Mouse (Mus musculus): ENCODE measurements at regions not wholly inside any gene's neighbourhood (a gene's known extent, or its start where the extent isn't known, plus 50 kb on each side); places are given as distances from the start of the nearest gene placed in this dataset.

DNA sequence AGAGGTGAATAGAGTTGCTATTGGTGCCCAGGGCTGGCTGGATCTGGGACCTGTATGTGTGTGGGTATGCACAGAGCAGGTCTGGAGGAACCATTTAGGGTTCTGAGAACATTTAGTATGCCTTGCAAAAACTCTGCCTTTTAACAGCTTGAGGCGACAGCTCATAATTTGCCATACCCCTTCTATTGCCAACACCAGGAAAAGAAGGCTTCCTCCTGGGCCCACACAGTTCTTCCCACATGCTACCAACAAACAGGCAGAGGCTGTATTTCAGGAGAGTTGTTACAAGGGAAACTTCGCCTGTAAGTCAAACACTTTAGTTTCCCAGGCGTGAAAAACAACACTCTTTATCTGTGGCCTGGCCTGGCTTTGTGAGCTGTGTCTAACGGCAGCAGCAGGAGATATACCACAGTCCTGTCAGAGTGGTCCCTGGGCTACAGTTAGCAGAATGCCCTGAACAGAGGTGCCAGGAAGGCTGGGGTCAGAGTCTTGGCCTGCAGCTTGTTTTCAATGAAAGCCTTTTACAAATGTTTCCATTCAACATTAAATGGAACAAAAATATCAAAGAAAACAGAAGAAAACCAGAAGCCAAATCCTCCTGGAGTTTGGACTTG lies 225.4 kb downstream of the Dhx35 start:
- DNase-seq (ENCODE audit: low read depth, low spot score), result no peak

GRCm38 (mm10) chr2:159032147-159032546 lies 237.5 kb downstream of the Dhx35 start:
- no peak for DNase-seq (ENCODE audit: low read depth, low spot score)

DNA sequence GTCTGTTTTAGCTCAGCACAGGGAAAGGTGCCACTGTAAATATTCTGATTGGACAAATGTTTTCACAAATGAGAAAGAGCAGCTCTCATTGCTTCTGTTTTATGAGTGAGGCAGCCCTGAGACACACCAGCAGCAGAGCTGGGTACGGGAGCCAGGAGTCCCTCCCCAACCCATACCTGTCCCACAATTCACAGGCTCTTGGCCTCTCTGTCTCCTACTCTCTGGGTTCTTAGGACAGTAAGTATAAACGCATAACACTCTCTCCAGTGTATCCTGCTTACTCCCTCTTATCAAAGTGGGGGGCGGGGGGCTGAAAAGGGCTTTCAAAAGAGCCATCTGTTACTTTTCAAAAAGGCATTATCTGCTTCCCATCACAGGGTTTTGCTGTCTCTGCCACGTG lies 245.3 kb downstream of the Dhx35 start:
- no peak for DNase-seq (ENCODE audit: low read depth, low spot score)

- no peak for DNase-seq (ENCODE audit: low read depth, low spot score)
Observed at GRCm38 (mm10) chr2:159053534-159053933, 258.9 kb downstream of the Dhx35 start.

GRCm38 (mm10) chr2:159053936-159054335 lies 259.3 kb downstream of the Dhx35 start:
- DNase-seq (ENCODE audit: low read depth, low spot score), result peak; percentile 25

GRCm38 (mm10) chr2:159054451-159054850 lies 259.8 kb downstream of the Dhx35 start:
- DNase-seq (ENCODE audit: low read depth, low spot score), result no peak

GRCm38 (mm10) chr2:159055780-159056179 lies 261.2 kb downstream of the Dhx35 start:
- no peak for DNase-seq (ENCODE audit: low read depth, low spot score)

GRCm38 (mm10) chr2:159056960-159057359 lies 262.4 kb downstream of the Dhx35 start:
- no peak for DNase-seq (ENCODE audit: low read depth, low spot score)

DNA sequence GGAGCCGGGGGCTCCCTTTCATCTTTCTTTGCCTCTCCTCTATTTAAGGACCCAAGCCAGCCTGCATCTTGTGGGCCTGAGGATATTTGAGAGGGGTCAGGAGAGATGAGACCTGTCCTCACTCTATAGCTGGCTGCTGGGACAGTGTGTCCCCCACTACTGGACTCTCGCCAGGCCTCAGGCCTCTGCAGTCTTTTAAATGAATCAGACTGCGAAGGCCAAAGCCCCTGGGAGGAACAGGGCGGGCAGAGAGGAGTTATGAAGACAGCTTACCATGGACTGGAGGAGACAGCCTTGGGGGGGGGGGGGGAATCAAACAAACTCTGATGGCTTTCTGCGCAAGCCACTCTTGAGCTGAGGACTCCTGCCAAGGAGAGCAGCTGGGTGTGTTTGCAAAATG lies 262.9 kb downstream of the Dhx35 start:
- no peak for DNase-seq (ENCODE audit: low read depth, low spot score)

DNA sequence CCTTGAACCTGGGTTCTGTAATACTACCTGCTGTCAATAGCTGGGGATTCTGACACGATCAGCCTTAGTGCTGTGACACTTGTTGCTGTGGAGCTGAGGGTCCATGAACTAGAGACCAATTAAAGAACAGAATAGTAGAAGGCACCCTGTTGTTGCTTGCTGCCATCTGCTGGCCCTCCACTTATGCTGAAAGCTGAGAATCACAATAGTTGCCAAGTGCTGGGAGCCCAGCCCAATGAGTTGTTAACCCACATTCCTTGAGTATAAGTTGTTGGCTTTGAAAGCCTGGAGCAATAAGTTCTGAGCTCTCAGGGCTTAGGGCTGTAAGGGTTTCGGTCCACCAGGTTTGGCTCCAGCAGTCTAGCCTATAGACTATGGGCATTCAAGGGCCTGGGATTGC lies 267.7 kb downstream of the Dhx35 start:
- no peak for DNase-seq (ENCODE audit: low read depth, low spot score)

GRCm38 (mm10) chr2:159062666-159063065 lies 268.1 kb downstream of the Dhx35 start:
- DNase-seq (ENCODE audit: low read depth, low spot score), result no peak

DNA sequence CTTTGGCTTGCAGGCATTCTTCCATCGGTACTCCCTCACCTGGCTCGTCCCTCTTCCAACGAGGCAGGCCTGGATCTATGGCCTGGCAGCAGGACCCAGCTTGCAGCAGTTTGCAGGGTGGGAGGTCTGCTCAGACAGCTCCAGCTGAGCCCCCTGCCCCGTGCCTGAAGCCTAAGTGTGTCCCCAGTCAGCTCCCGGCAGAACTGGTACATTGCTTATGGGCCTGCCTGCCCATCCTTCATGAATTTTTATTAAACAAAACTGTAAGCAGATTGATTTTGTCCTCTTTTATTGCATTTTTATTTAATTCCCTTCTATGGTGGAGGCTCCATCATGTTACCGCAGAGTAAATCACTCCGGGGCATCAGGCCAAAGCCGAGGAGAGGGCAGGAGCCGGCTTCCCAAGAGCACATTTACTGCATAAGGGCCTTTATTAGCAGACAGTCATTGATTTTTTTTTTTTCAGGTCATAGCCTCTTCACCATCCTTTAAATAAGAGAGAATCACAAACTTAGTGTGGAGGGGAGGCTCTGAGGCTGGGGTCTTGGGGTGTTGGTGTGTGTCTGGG lies 269.9 kb downstream of the Dhx35 start:
- DNase-seq (ENCODE audit: low read depth, low spot score), result no peak

- DNase-seq (ENCODE audit: low read depth, low spot score), result no peak
Observed at GRCm38 (mm10) chr2:159067506-159067905, 272.9 kb downstream of the Dhx35 start.

- DNase-seq (ENCODE audit: low read depth, low spot score), result no peak
Observed at GRCm38 (mm10) chr2:159068303-159069020, 273.9 kb downstream of the Dhx35 start.

DNA sequence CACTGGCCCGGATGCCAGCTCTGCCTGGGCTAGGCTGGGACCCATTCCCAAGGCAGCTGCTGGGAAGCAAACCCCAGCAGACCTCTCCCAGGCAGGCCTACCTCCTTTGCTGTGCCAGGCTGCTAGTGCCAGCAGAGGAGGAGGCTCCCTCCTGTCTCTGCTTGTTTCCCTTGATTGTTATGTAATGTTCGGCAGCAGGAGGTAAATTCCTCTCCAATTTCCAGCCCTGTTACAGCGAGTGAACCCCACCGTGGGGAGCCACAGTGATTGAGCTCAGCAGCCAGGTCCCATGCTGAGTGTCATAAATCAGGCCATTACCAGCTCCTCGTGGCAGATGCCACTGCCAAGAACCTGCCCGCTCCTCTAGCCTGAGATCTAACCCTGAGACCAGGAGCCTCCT lies 274.6 kb downstream of the Dhx35 start:
- no peak for DNase-seq (ENCODE audit: low read depth, low spot score)

DNA sequence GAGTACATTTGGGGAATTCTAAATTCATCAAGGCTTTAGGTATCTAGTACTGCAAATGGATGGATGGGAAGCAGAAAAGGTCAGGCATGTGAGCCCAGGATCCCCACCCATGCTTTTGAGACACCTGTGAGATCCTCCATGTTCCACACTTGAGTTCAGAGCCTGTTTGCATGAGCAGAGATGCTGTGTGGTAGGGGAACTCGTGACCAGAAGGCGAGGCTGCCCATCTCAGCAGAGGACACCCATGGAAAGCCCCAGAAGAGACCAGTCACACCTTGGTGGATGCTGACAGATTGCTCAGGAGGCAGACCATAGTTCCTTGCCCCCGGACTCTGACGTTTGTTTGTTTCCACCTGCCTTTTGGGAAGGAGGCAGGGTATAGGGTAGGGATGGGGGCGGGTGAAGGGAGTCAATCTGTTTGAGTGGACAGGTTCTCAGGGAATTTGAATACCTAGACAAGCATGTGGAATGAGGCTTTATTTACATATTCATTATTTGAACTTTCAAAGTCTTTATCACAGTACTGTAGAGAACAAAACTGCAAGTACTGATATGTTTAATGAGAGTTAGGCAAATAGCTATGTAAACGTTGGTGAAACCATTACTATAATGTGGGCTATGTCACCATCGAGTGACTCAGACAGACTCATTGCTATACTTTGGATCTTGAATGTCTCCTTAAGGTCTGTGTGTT lies 278.5 kb downstream of the Dhx35 start:
- no peak for DNase-seq (ENCODE audit: low read depth, low spot score)

- no peak for DNase-seq (ENCODE audit: low read depth, low spot score)
Observed at GRCm38 (mm10) chr2:159079836-159080235, 285.2 kb downstream of the Dhx35 start.

DNA sequence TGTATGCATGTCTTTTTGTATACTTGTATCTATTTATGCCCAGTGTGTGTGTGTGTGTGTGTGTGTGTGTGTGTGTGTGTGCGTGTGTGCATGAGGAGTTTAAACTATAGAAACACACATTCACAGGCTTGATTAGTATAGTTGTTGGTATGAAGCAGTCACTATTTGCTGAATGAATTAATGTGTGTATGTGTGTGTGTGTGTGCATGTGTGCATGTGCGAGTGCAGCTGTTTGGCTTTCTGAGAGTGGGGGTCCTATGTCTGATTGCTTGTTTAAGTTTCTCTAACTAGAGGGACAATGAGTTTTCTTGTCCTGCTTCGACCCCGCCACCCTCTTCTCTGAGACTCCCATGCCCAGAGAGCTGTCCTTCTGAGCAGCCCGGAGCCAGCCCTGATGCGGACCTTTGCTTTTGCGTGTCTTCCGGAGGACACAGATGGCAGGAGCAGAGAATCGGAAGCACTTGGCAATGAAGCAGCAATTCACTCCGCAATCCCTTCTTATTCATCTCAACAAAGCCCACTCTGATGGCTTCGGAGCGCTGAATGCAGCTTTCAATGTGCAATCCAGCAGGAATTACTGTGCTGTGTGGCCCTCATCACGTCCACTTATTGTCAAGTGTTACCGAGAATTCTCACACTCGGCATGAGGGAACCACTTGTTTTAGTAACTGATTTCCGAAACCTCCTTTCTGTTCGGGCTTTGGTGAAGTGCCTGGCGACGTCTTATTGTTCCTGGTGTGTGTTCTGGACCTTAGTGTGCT lies 286.4 kb downstream of the Dhx35 start:
- no peak for DNase-seq (ENCODE audit: low read depth, low spot score)

DNA sequence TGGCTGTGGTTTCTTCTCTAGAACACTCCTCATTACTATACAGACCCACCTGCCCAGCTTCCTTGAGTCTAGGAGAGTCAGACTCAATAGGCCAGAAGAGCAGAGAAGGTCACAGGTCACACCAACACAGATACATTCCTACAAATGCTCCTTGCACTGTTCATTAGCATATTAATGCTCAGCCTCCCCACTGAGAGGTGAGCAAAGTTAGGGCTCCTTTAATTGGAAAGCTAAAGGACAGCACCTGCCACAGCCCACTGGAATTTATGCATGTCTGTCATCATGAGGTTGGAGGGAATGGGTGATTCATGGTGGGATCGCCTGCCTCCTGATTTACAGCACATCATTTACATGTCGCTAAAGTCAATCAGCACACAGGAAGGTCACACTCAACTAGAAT lies 292.2 kb downstream of the Dhx35 start:
- DNase-seq (ENCODE audit: low read depth, low spot score), result no peak

DNA sequence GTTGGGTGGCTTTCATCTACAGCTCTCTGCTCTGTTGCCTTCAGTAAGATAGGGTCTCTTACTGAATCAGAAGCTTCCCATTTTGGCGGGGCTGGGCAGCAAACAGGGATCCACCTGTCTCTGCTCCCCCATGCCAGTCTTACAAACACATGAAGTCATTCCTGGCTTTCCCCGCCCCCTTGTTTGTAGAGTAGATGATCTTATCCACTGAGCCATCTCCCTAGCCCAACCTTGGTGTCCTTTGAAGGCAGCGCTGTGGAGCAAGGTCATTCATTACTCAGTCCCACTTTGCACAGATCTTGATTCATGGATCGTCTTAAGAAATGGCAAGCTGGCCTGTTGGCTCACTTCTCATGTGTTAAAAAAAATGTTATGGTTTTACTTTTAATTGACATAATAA lies 293.6 kb downstream of the Dhx35 start:
- no peak for DNase-seq (ENCODE audit: low read depth, low spot score)

DNA sequence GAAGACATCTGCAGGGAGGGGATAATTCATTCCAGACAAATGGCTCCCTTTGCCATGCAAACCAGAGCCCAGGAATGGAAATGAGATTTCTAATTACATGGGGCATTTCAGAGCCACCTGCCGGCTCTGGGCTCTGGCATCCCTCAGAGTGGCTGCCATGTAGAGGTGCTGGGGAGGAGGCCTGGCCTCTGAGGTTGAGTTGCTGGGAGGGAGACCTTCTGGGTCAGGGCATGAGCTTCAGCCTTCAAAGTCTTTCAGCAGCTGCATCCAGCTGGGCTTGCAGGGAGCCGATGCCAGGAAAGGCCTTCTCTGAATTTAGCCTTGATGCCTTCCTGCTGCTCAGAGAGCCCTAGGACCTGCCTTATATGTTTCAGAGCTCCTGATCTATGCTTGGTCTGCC lies 302.1 kb downstream of the Dhx35 start:
- DNase-seq (ENCODE audit: low read depth, low spot score), result no peak

DNA sequence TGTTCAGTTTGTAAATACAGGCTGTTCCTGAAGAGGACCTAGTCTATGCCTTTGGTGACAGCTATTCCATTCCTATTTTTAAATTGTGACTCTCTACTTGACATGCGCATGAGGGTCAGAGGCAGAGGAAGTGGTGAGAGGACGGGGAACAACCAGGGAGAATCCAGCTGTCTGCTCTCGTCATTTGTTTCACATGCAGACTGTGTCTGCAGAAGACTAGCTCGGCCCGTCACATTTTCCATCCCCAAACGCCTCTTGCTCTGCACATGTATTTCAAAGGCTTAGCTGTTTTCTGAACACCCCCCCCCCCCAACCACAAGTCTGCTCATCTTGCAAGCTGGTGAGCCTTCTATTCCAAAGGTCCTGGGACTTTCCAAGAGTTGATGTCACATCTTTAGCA lies 339.4 kb downstream of the Dhx35 start:
- DNase-seq (ENCODE audit: low read depth, low spot score), result no peak

All from A20 (cell line).